Mouse (Mus musculus) midbrain, embryonic 14.5 days (tissue): ENCODE measurements around the gene Rhpn2. TPM values are rescaled to one million over a fixed set of nuclear protein-coding genes. Genes with fewer than 3 reads are reported as not detected.

Experiments
- ATAC-seq: fragments of 200-750 bp; cut with Nextera tagmentation; 2 replicates; pipeline ENCODE4 v1.8.0; 2017; ENCODE audit warnings: moderate number of reproducible peaks, moderate library complexity; ENCODE audit not compliant: low FRiP score, low TSS enrichment
- DNase-seq: peaks from one replicate; pipeline ENCODE4 v3.0.0-alpha.2; 2015
- H3K27ac ChIP-seq: fragments of 300-500 bp; sonication (generic); replicated peaks from 2 replicates; pipeline ENCODE4 v1.5.1; 2014; ENCODE audit warnings: mild to moderate bottlenecking, low read depth, low read length, moderate library complexity
- H3K27me3 ChIP-seq: fragments of 300-500 bp; sonication (generic); 2 replicates; pipeline ENCODE4 v1.6.1; 2014; ENCODE audit warnings: low read length, control low read depth, mixed read lengths; ENCODE audit not compliant: control insufficient read depth, insufficient read depth
- H3K36me3 ChIP-seq: fragments of 300-500 bp; sonication (generic); 2 replicates; pipeline ENCODE4 v1.6.1; 2014; ENCODE audit warnings: low read length, control low read depth; ENCODE audit not compliant: control insufficient read depth, insufficient read depth
- H3K4me1 ChIP-seq: fragments of 300-500 bp; sonication (generic); 2 replicates; pipeline ENCODE4 v1.6.1; 2014; ENCODE audit warnings: mild to moderate bottlenecking, antibody characterized with exemption, low read length, control low read depth; ENCODE audit not compliant: control insufficient read depth, insufficient read depth
- H3K4me2 ChIP-seq: fragments of 300-500 bp; sonication (generic); 2 replicates; pipeline ENCODE4 v1.6.1; 2014; ENCODE audit warnings: mild to moderate bottlenecking, low read length, moderate library complexity
- H3K4me3 ChIP-seq: fragments of 300-500 bp; sonication (generic); replicated peaks from 2 replicates; pipeline ENCODE4 v1.5.1; 2014; ENCODE audit warnings: low read depth, low read length
- H3K9ac ChIP-seq: fragments of 300-500 bp; sonication (generic); replicated peaks from 2 replicates; pipeline ENCODE4 v1.6.1; 2014; ENCODE audit warnings: mild to moderate bottlenecking, low read length, moderate library complexity
- H3K9me3 ChIP-seq: fragments of 300-500 bp; sonication (generic); 2 replicates; pipeline ENCODE4 v1.6.1; 2016; ENCODE audit warnings: low read length, control low read depth, mixed read lengths; ENCODE audit not compliant: control insufficient read depth
- WGBS: fragments of 180-500 bp; shearing (Covaris S2); extraction: QIAGEN DNeasy Blood & Tissue Kit; methylation state at CpG from one replicate; pipeline ENCODE4 v1.1.7; 2014; 5-methylcytosine and 5-hydroxymethylcytosine counted together
- polyA plus RNA-seq: library from polyadenylated mRNA; unstranded; fragments of >200 nt; fragmentation: Nextera tagmentation; extraction: Ambion mirVana; gene quantifications from 2 replicates; pipeline ENCODE4 v1.2.1, GENCODE M21; 2014

Gene Rhpn2
- polyA plus RNA-seq, 1 experiment from 2014 or later = 1.9 TPM

GRCm38 (mm10) chr7:35340196-35340595 is 6.2 kb downstream of the Rhpn2 start:
- no peak overlapping the region for H3K27ac ChIP-seq
- H3K36me3 ChIP-seq = no peaks in the 10 kb centered on the region
- WGBS = 15% methylated on average over 5 of the region's 5 CpGs
- H3K4me2 ChIP-seq = no peak overlapping the region
- no peak for ATAC-seq
- peaks cover 13% of the 10 kb centered on the region; the same call in 1 of the 2 replicates for H3K27me3 ChIP-seq
- 0 out of 2 replicates have a peak, but pooled peaks cover under 1% of the 10 kb centered on the region for H3K4me1 ChIP-seq
- H3K9ac ChIP-seq = no peak overlapping the region
- H3K9me3 ChIP-seq = no peaks in the 10 kb centered on the region
- H3K4me3 ChIP-seq = no peak overlapping the region
- DNase-seq = no peak

GRCm38 (mm10) chr7:35341282-35341681 is 7.3 kb downstream of the Rhpn2 start:
- no peak overlapping the region for H3K27ac ChIP-seq
- DNase-seq (no peak), ATAC-seq (no peak)
- H3K4me3 ChIP-seq = no peak overlapping the region
- no peak overlapping the region for H3K9ac ChIP-seq
- H3K4me1 ChIP-seq = no peaks in the 10 kb centered on the region
- 84% methylated on average over 6 of the region's 6 CpGs for WGBS
- peaks cover 2% of the 10 kb centered on the region; the same call in 1 of the 2 replicates for H3K27me3 ChIP-seq
- no peak overlapping the region for H3K4me2 ChIP-seq
- H3K36me3 ChIP-seq = no peaks in the 10 kb centered on the region
- H3K9me3 ChIP-seq = no peaks in the 10 kb centered on the region

- Histone ChIP-seq H3K27ac (no peak overlapping the region), H3K9ac (no peak overlapping the region), H3K4me1 (no peaks in the 10 kb centered on the region), H3K4me2 (no peak overlapping the region), H3K36me3 (no peaks in the 10 kb centered on the region), H3K4me3 (no peak overlapping the region), H3K27me3 (no peaks in the 10 kb centered on the region), H3K9me3 (no peaks in the 10 kb centered on the region)
- 85% methylated on average over 4 of the region's 4 CpGs for WGBS
- ATAC-seq = no peak
- no peak for DNase-seq
Observed at GRCm38 (mm10) chr7:35342498-35342897, 8.5 kb downstream of the Rhpn2 start.

DNA sequence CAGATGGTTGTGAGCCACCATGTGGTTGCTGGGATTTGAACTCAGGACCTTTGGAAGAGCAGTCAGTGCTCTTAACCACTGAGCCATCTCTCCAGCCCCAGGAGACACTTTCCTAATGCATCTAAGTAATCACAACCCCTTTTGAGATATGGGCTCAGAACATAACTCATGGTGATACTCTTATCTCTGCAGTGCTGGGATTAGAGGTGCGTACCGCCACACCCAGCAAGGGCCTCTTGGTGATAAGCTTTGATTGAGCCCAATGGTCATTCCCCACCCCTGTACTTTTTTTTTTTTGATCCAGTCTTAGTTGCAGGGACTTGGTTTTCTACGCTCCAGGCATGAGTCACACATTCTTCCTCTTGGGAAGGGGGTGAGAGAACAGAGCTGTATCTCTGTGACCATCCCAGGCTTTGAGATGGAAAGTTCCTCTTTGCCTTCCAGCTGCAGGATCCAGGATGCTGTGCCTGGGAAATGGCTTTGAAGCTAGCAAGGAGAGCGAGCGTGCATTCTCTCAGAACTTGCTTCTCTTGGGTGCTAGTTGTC is 10.9 kb downstream of the Rhpn2 start:
- no peak for ATAC-seq
- Histone ChIP-seq H3K27ac (no peak overlapping the region), H3K4me2 (no peak overlapping the region), H3K9me3 (no peaks in the 10 kb centered on the region), H3K27me3 (no peaks in the 10 kb centered on the region), H3K4me1 (no peaks in the 10 kb centered on the region), H3K4me3 (no peak overlapping the region), H3K36me3 (no peaks in the 10 kb centered on the region), H3K9ac (no peak overlapping the region)
- WGBS = 98% methylated on average over 5 of the region's 5 CpGs
- DNase-seq = no peak

DNA sequence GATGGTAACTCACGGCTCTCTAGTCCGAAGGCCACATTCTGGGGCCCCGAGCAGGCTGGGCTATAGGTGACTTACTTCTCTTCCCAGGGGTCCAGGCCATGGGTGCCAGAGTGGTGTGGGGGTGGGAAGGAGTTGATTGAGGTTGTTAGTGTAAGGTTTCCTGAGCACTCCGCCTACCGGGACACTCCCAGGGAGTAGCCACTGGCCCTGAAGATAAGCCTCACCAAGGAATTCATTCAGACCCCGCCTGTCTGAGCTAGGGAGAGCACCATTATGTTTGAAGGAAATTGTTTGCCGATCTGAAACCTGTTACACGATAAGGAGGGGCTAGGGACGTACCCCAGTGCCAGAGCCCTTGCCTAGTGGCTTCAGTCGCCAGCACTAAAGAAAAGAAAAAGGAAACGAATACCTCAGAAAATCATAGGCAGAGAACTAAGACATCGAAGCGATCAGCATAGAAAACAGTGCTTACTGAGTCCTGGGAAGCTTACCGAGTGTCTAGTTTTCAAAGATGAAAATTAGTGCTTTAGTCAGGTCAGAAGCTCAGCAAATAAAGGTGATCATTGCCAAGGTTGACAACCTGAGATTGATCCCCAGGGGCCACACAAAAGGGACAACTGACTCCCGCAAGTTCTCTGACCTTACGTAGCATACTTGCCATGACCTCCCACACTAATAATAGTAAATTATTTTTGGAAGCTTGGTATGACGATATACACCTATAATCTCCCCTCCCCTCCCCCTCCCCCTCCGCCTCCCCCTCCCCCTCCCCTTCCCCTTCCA is 14.1 kb downstream of the Rhpn2 start:
- no peak overlapping the region for H3K4me3 ChIP-seq
- H3K27ac ChIP-seq = no peak overlapping the region
- H3K4me2 ChIP-seq = no peak overlapping the region
- no peaks in the 10 kb centered on the region for H3K36me3 ChIP-seq
- ATAC-seq (no peak), DNase-seq (no peak)
- H3K9ac ChIP-seq = no peak overlapping the region
- H3K9me3 ChIP-seq = no peaks in the 10 kb centered on the region
- H3K27me3 ChIP-seq = no peaks in the 10 kb centered on the region
- 82% methylated on average over 18 of the region's 18 CpGs for WGBS
- no peaks in the 10 kb centered on the region for H3K4me1 ChIP-seq

DNA sequence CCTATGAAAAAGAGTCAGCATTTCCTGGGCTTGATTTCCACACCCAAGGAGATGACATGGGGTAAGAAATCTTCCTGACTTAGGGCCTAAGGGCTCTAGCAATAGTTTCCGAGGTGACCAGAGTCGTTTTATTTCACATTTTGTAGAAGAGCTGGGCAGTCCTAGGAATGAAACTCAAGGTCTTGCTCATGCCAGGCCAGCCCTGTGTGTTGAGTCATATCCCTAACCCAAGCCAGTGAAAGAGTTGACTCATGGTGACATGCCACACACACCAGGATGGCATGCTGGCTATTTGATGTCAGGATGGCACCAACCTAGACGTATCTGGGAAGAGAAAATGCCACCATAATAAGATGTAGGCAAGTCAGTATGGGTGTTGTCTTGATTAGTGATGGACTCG is 15.1 kb downstream of the Rhpn2 start:
- Histone ChIP-seq H3K27ac (no peak overlapping the region), H3K4me1 (no peaks in the 10 kb centered on the region), H3K27me3 (no peaks in the 10 kb centered on the region), H3K9ac (no peak overlapping the region), H3K4me2 (no peak overlapping the region), H3K9me3 (no peaks in the 10 kb centered on the region), H3K36me3 (no peaks in the 10 kb centered on the region), H3K4me3 (no peak overlapping the region)
- DNase-seq (no peak), ATAC-seq (no peak)
- 87% methylated on average over 4 of the region's 4 CpGs for WGBS

- Histone ChIP-seq H3K9me3 (no peaks in the 10 kb centered on the region), H3K36me3 (no peaks in the 10 kb centered on the region), H3K4me2 (no peak overlapping the region), H3K27ac (no peak overlapping the region), H3K4me3 (no peak overlapping the region), H3K9ac (no peak overlapping the region), H3K27me3 (no peaks in the 10 kb centered on the region), H3K4me1 (no peaks in the 10 kb centered on the region)
- WGBS = 90% methylated on average over 8 of the region's 8 CpGs
- ATAC-seq = no peak
- no peak for DNase-seq
Observed at GRCm38 (mm10) chr7:35349886-35350684, 16.1 kb downstream of the Rhpn2 start.

DNA sequence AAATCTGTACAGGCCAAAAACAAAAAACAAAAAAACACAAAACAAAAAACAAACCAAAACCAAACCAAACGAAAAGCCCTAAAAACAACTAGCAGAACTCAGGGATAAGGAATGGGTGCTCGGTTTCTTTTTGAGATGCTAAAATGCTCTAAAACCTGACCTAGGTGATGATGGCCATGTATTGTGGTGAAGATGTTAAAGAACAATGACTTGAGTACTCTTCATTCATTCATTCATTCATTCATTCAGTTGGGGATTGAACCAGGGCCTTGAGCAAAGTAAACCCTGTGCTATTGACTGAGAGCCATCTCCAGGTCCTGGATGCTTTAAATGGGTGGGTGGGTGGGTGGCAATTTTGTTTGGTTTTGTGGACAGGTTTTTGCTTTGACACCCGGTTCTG is 17.2 kb downstream of the Rhpn2 start:
- 93% methylated on average over 3 of the region's 3 CpGs for WGBS
- no peak overlapping the region for H3K27ac ChIP-seq
- no peaks in the 10 kb centered on the region for H3K4me1 ChIP-seq
- H3K4me3 ChIP-seq = no peak overlapping the region
- H3K9me3 ChIP-seq = no peaks in the 10 kb centered on the region
- H3K9ac ChIP-seq = no peak overlapping the region
- H3K4me2 ChIP-seq = no peak overlapping the region
- ATAC-seq (no peak), DNase-seq (no peak)
- no peaks in the 10 kb centered on the region for H3K27me3 ChIP-seq
- H3K36me3 ChIP-seq = no peaks in the 10 kb centered on the region
